In the genomic region with DNA sequence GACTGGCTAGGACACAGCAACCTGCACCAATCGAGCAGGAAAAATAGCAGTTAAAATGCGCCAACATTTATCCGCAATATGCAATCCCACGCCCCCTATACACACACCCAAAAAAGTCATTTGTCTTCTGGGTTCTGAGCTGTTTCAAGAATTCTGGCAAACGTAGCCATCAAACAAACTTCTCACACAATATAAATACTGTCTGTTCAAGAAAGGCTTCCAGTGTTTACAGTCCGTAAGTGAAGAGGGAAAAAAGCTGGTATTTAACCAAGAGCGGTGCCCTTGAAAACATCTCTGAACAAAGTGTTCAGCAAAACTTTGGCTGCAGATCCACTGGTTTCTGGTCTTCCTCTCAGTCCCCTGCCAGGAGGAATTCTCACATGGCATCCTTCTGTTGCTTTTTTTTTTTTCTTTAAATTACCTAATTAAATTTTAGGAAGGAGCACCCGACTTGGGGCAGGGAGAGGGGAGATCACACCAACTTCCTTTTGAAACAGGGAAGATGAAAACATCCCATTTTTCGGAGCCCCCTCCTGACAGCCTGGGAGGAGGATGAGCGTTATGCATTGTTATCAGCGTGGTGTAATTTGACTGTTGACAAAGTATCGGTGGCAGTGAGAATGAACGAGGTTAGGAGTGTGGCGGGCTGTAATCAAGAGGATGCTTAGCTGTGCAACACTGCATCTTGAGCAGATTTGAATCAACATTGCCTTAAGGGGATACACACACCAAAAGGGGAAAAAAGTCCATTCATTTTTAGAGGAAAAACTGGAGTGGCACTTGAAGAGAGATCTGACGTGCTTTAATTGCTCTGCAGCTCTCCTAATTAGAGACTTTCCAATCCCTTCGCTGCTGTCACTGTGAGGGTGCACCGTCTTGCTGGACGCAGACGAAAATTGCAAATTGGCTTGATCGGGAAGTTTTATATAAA, we compare ENCODE assay signal across 8 mouse cellular contexts.
DNase-seq lines count a peak whose midpoint lies in the region; ATAC-seq lines count a peak whose summit lies in the region.

No protein-coding gene starts in this region.

- WGBS in heart, embryonic 11.5 days (ENCODE audit: insufficient replicate concordance): 29% methylated on average over 20 of the region's 20 CpGs
- 21% methylated on average over 20 of the region's 20 CpGs for WGBS in hindbrain, embryonic 12.5 days
- 21% methylated on average over 20 of the region's 20 CpGs for WGBS in midbrain, embryonic 14.5 days

- peak overlapping the region; percentile 55 for H3K4me2 ChIP-seq in heart, embryonic 11.5 days
- H3K4me2 ChIP-seq in hindbrain, embryonic 12.5 days (replicated peaks): peak overlapping the region; percentile 42
- H3K4me2 ChIP-seq in midbrain, embryonic 14.5 days (ENCODE audit: low read length): peak overlapping the region; percentile 45

- DNase-seq in heart, postnatal 25 days (ENCODE audit: low spot score): no peak
- peak; percentile 63 to 75 for DNase-seq in cerebellum, postnatal 10 days
- peak; percentile 54 for DNase-seq in midbrain, embryonic 14.5 days
- DNase-seq in layer of hippocampus, adult 8-10 months (ENCODE audit: low spot score in 2 of 2): no peak
- DNase-seq in right cerebral cortex, postnatal 25 days: no peak
- DNase-seq in left cerebral cortex, adult 8-10 months (ENCODE audit: low spot score in 2 of 2): no peak

- H3K9ac ChIP-seq in heart, embryonic 11.5 days (ENCODE audit: low read depth, low read length): peak overlapping the region; percentile 39; the same call in 1 of the 2 replicates
- peak overlapping the region; percentile 28; the same call in 1 of the 2 replicates for H3K9ac ChIP-seq in hindbrain, embryonic 12.5 days
- H3K9ac ChIP-seq in midbrain, embryonic 14.5 days (replicated peaks; ENCODE audit: low read length): no peak overlapping the region; the same call in 1 of the 2 replicates

- peak overlapping the region; percentile 14 for H3K4me3 ChIP-seq in heart, embryonic 11.5 days (ENCODE audit: low read depth, low read length)
- peak overlapping the region; percentile 9; the same call in 1 of the 2 replicates for H3K4me3 ChIP-seq in hindbrain, embryonic 12.5 days
- peak overlapping the region; percentile 7; the same call in 1 of the 2 replicates for H3K4me3 ChIP-seq in midbrain, embryonic 14.5 days (replicated peaks; ENCODE audit: low read depth, low read length)

- H3K4me1 ChIP-seq in heart, embryonic 11.5 days (ENCODE audit: control insufficient read depth, insufficient read depth, low read length): peaks cover 18% of the 10 kb centered on the region
- peaks cover 62% of the 10 kb centered on the region for H3K4me1 ChIP-seq in hindbrain, embryonic 12.5 days
- H3K4me1 ChIP-seq in midbrain, embryonic 14.5 days (ENCODE audit: control insufficient read depth, insufficient read depth, low read length): peaks cover 38% of the 10 kb centered on the region

- no peaks in the 10 kb centered on the region for H3K9me3 ChIP-seq in heart, embryonic 11.5 days (replicated peaks; ENCODE audit: control insufficient read depth, low read length)
- no peaks in the 10 kb centered on the region for H3K9me3 ChIP-seq in hindbrain, embryonic 12.5 days (replicated peaks)
- H3K9me3 ChIP-seq in midbrain, embryonic 14.5 days (ENCODE audit: control insufficient read depth, low read length): no peaks in the 10 kb centered on the region

- no peaks in the 10 kb centered on the region for H3K36me3 ChIP-seq in heart, embryonic 11.5 days (ENCODE audit: control insufficient read depth, insufficient read depth, low read length)
- H3K36me3 ChIP-seq in hindbrain, embryonic 12.5 days: no peaks in the 10 kb centered on the region
- H3K36me3 ChIP-seq in midbrain, embryonic 14.5 days (ENCODE audit: control insufficient read depth, insufficient read depth, low read length): no peaks in the 10 kb centered on the region

- intact Hi-C loops in heart, postnatal 25 days (cut with DNase I): no loop called here

- H3K27ac ChIP-seq in heart, embryonic 11.5 days (ENCODE audit: low read depth, low read length): no peak overlapping the region
- H3K27ac ChIP-seq in hindbrain, embryonic 12.5 days: peak overlapping the region; percentile 64
- H3K27ac ChIP-seq in midbrain, embryonic 14.5 days (replicated peaks; ENCODE audit: low read depth, low read length): no peak overlapping the region

- no peaks in the 10 kb centered on the region for H3K27me3 ChIP-seq in heart, embryonic 11.5 days (ENCODE audit: control insufficient read depth, insufficient read depth, low read length)
- H3K27me3 ChIP-seq in hindbrain, embryonic 12.5 days: no peaks in the 10 kb centered on the region
- H3K27me3 ChIP-seq in midbrain, embryonic 14.5 days (ENCODE audit: control insufficient read depth, insufficient read depth, low read length): no peaks in the 10 kb centered on the region

- ATAC-seq in heart, embryonic 11.5 days (replicated peaks; ENCODE audit: insufficient number of reproducible peaks, low FRiP score, low TSS enrichment): no peak
- 0 out of 2 replicates have a peak, but pooled peaks have one; percentile 12 for ATAC-seq in hindbrain, embryonic 12.5 days (ENCODE audit: low FRiP score)
- ATAC-seq in midbrain, embryonic 14.5 days (ENCODE audit: low FRiP score, low TSS enrichment): no peak

Comparison
In these comparisons a context has a peak if more than half of its experiments do, and no peak if none do; other contexts are left out.
1. DNase-seq: peak in cerebellum, postnatal 10 days (2 of 2) and midbrain, embryonic 14.5 days (single experiment); none in heart, postnatal 25 days (single experiment), layer of hippocampus, adult 8-10 months (0 of 2), right cerebral cortex, postnatal 25 days (single experiment) and left cerebral cortex, adult 8-10 months (0 of 2).
2. Peak in every context shown above with its lines, with median percentiles within 50 percentile points of each other: H3K4me2 ChIP-seq and H3K4me3 ChIP-seq.